Mouse (Mus musculus) MEL (cell line): ENCODE data around the gene Tcaf1. TPM values are rescaled to one million over a fixed set of nuclear protein-coding genes. Genes with fewer than 3 reads are reported as not detected.

ENCODE experiments used
- DNase-seq: peaks from one replicate; pipeline ENCODE4 v3.0.0; 2011; ENCODE audit warnings: low read depth, low spot score
- H3K27ac ChIP-seq: 2 replicates; pipeline ENCODE4 v1.5.1; 2012; ENCODE audit warnings: low read depth, mild to moderate bottlenecking, control low read depth, low read length, moderate library complexity; ENCODE audit not compliant: control insufficient read depth
- H3K27me3 ChIP-seq, 2 experiments: fragments of 150-350 bp in 1 of 2; sonication (generic) in 1 of 2; 2 replicates each; pipeline ENCODE4 v1.6.1; 2012; ENCODE audit warnings: low read length in 2 of 2, mild to moderate bottlenecking in 2 of 2, improper control_type of control experiment in 1 of 2, moderate library complexity in 1 of 2; ENCODE audit not compliant: insufficient read depth in 2 of 2, control insufficient read depth in 1 of 2
- H3K36me3 ChIP-seq, 2 experiments: 2 replicates each; pipeline ENCODE4 v1.6.1; 2012 to 2014; ENCODE audit warnings: low read length in 2 of 2, improper control_type of control experiment in 1 of 2, inconsistent platforms in 1 of 2, mild to moderate bottlenecking in 1 of 2; ENCODE audit not compliant: insufficient read depth in 2 of 2, control insufficient read depth in 1 of 2
- H3K4me1 ChIP-seq, 2 experiments: fragments of 150-350 bp in 1 of 2; sonication (generic) in 1 of 2; 2 replicates each; pipeline ENCODE4 v1.6.1; 2012; ENCODE audit warnings: low read length in 2 of 2, improper control_type of control experiment in 1 of 2, mild to moderate bottlenecking in 1 of 2; ENCODE audit not compliant: insufficient read depth in 2 of 2, control insufficient read depth in 1 of 2
- H3K4me3 ChIP-seq, 2 experiments: fragments of 150-350 bp in 1 of 2; sonication (generic) in 1 of 2; 2 replicates each; pipeline ENCODE4 v1.5.1; 2012; ENCODE audit warnings: low read depth in 2 of 2, low read length in 2 of 2, mild to moderate bottlenecking in 2 of 2, moderate library complexity in 2 of 2, control low read depth in 1 of 2, improper control_type of control experiment in 1 of 2; ENCODE audit not compliant: control insufficient read depth in 1 of 2, insufficient read depth in 1 of 2
- H3K79me2 ChIP-seq: 2 replicates; pipeline ENCODE4 v1.6.1; 2012; ENCODE audit warnings: mild to moderate bottlenecking, low read length, moderate library complexity; ENCODE audit not compliant: control insufficient read depth, poor library complexity, insufficient read depth
- H3K9ac ChIP-seq: 2 replicates; pipeline ENCODE4 v1.6.1; 2012; ENCODE audit warnings: low read depth, mild to moderate bottlenecking, control low read depth, low read length, moderate library complexity; ENCODE audit not compliant: control insufficient read depth, poor library complexity, severe bottlenecking
- H3K9me3 ChIP-seq: fragments of 150-350 bp; sonication (generic); replicated peaks from 2 replicates; pipeline ENCODE4 v1.6.1; 2012; ENCODE audit warnings: mild to moderate bottlenecking, low read length, improper control_type of control experiment, moderate library complexity; ENCODE audit not compliant: insufficient read depth
- CHD1 ChIP-seq: IDR thresholded peaks from 2 replicates; pipeline ENCODE4 v1.6.1; 2012; ENCODE audit warnings: low read depth, mild to moderate bottlenecking, inconsistent platforms, low read length, improper control_type of control experiment
- CHD2 ChIP-seq: IDR thresholded peaks from 2 replicates; pipeline ENCODE4 v1.6.1; 2011; ENCODE audit warnings: low read length, improper control_type of control experiment
- CTCF ChIP-seq, 3 experiments: IDR thresholded peaks in 2 of 3; conservative IDR thresholded peaks in 1 of 3; 2 replicates each; pipeline ENCODE4 v1.5.1; 2011 to 2012; ENCODE audit warnings: low read length in 3 of 3, low read depth in 2 of 3, mild to moderate bottlenecking in 2 of 3, improper control_type of control experiment in 1 of 3, inconsistent platforms in 1 of 3, mixed read lengths in 1 of 3, moderate library complexity in 1 of 3; ENCODE audit not compliant: control insufficient read depth in 1 of 3, insufficient read depth in 1 of 3, poor library complexity in 1 of 3, severe bottlenecking in 1 of 3
- E2F4 ChIP-seq: IDR thresholded peaks from 2 replicates; pipeline ENCODE4 v1.6.1; 2011; ENCODE audit warnings: low read depth, low read length, improper control_type of control experiment, borderline replicate concordance
- ELF1 ChIP-seq: IDR thresholded peaks from 2 replicates; pipeline ENCODE4 v1.6.1; 2014; ENCODE audit warnings: low read depth, mild to moderate bottlenecking, inconsistent platforms, low read length, improper control_type of control experiment, moderate library complexity
- EP300 ChIP-seq, 2 experiments: IDR thresholded peaks; 2 replicates each; pipeline ENCODE4 v1.6.1; 2011; ENCODE audit warnings: improper control_type of control experiment in 2 of 2, low read length in 2 of 2, low read depth in 1 of 2, mild to moderate bottlenecking in 1 of 2
- ETS1 ChIP-seq: IDR thresholded peaks from 2 replicates; pipeline ENCODE4 v1.6.1; 2012; ENCODE audit warnings: low read depth, mild to moderate bottlenecking, inconsistent platforms, low read length, improper control_type of control experiment, moderate library complexity
- GATA1 ChIP-seq: IDR thresholded peaks from 2 replicates; pipeline ENCODE4 v1.6.1; 2011; ENCODE audit warnings: low read depth, low read length, improper control_type of control experiment
- HCFC1 ChIP-seq: IDR thresholded peaks from 2 replicates; pipeline ENCODE4 v1.6.1; 2012; ENCODE audit warnings: low read depth, mild to moderate bottlenecking, inconsistent platforms, low read length, improper control_type of control experiment, moderate library complexity
- JUND ChIP-seq: IDR thresholded peaks from 2 replicates; pipeline ENCODE4 v1.6.1; 2011; ENCODE audit warnings: low read depth, mild to moderate bottlenecking, improper control_type of control experiment, low read length
- MAFK ChIP-seq: IDR thresholded peaks from 2 replicates; pipeline ENCODE4 v1.6.1; 2011; ENCODE audit warnings: low read depth, mild to moderate bottlenecking, low read length, improper control_type of control experiment, borderline replicate concordance
- MAZ ChIP-seq: IDR thresholded peaks from 2 replicates; pipeline ENCODE4 v1.6.1; 2012; ENCODE audit warnings: low read depth, mild to moderate bottlenecking, inconsistent platforms, low read length, improper control_type of control experiment
- MYB ChIP-seq: IDR thresholded peaks from 2 replicates; pipeline ENCODE4 v1.6.1; 2011; ENCODE audit warnings: mild to moderate bottlenecking, low read depth, low read length, improper control_type of control experiment
- NELFE ChIP-seq: IDR thresholded peaks from 2 replicates; pipeline ENCODE4 v1.6.1; 2011; ENCODE audit warnings: low read depth, low read length, improper control_type of control experiment
- NRF1 ChIP-seq: IDR thresholded peaks from 2 replicates; pipeline ENCODE4 v1.6.1; 2014; ENCODE audit warnings: low read depth, mild to moderate bottlenecking, inconsistent platforms, low read length, improper control_type of control experiment, moderate library complexity; ENCODE audit not compliant: poor library complexity, insufficient read depth, severe bottlenecking
- SMC3 ChIP-seq: IDR thresholded peaks from 2 replicates; pipeline ENCODE4 v1.6.1; 2011; ENCODE audit warnings: low read depth, low read length, improper control_type of control experiment
- TCF12 ChIP-seq: IDR thresholded peaks from 2 replicates; pipeline ENCODE4 v1.6.1; 2014; ENCODE audit warnings: low read depth, mild to moderate bottlenecking, inconsistent platforms, low read length, improper control_type of control experiment, moderate library complexity
- USF1 ChIP-seq: IDR thresholded peaks from 2 replicates; pipeline ENCODE4 v1.6.1; 2014; ENCODE audit warnings: low read depth, mild to moderate bottlenecking, inconsistent platforms, low read length, improper control_type of control experiment, moderate library complexity
- USF2 ChIP-seq, 2 experiments: IDR thresholded peaks; 2 replicates each; pipeline ENCODE4 v1.6.1; 2011 to 2012; ENCODE audit warnings: improper control_type of control experiment in 2 of 2, low read length in 2 of 2, borderline replicate concordance in 1 of 2, inconsistent platforms in 1 of 2, low read depth in 1 of 2, mild to moderate bottlenecking in 1 of 2; ENCODE audit not compliant: insufficient read depth in 1 of 2
- ZC3H11A ChIP-seq: IDR thresholded peaks from 2 replicates; pipeline ENCODE4 v1.6.1; 2012; ENCODE audit warnings: low read depth, mild to moderate bottlenecking, inconsistent platforms, low read length, improper control_type of control experiment
- ZNF384 ChIP-seq: IDR thresholded peaks from 2 replicates; pipeline ENCODE4 v1.6.1; 2012; ENCODE audit warnings: low read depth, mild to moderate bottlenecking, inconsistent platforms, low read length, improper control_type of control experiment
- polyA plus RNA-seq, 2 experiments: library from polyadenylated mRNA; stranded (reverse) in 1 of 2; unstranded in 1 of 2; fragments of >175 nt in 1 of 2; fragments of >200 nt in 1 of 2; gene quantifications; 2 replicates each; pipeline versions ENCODE4 v1.2.1 to v1.2.4; 2012; ENCODE audit warnings: low replicate concordance in 2 of 2, low read depth in 1 of 2; ENCODE audit not compliant: insufficient read length in 2 of 2, insufficient read depth in 1 of 2, missing spikeins in 1 of 2
- total RNA-seq: library from RNA; depleted of rRNA; stranded (reverse); fragments of 300-350 nt; gene quantifications from 2 replicates; pipeline ENCODE4 v1.2.3, GENCODE M21; 2012

Tcaf1 gene
- total and polyA plus RNA-seq, 3 experiments = not detected

- TF ChIP-seq E2F4 (no peak), GATA1 (no peak), USF2 (IDR thresholded peaks at IDR 0.05; ENCODE audit: borderline replicate concordance in 1 of 2, insufficient read depth in 1 of 2, low read depth in 1 of 2, low read length in 2 of 2) (no peak), TCF12 (no peak), ZC3H11A (no peak), ETS1 (no peak), EP300 (IDR thresholded peaks at IDR 0.05; ENCODE audit: low read depth in 1 of 2, low read length in 2 of 2) (no peak), JUND (no peak), ELF1 (no peak), SMC3 (no peak), MAFK (no peak), HCFC1 (no peak), CTCF (IDR thresholded peaks at IDR 0.05 in 2 of 3, conservative IDR thresholded peaks at IDR 0.05 in 1 of 3; ENCODE audit: control insufficient read depth in 1 of 3, insufficient read depth in 1 of 3, low read depth in 2 of 3, low read length in 3 of 3, poor library complexity in 1 of 3, severe bottlenecking in 1 of 3) (no peak), CHD2 (no peak), MYB (no peak), ZNF384 (no peak), NRF1 (no peak), NELFE (no peak), USF1 (no peak), MAZ (no peak)
- no peak overlapping the region for H3K4me3 ChIP-seq
- no peaks in the 10 kb centered on the region for H3K79me2 ChIP-seq
- no peaks in the 10 kb centered on the region for H3K9me3 ChIP-seq
- H3K36me3 ChIP-seq = no peaks in the 10 kb centered on the region
- H3K27ac ChIP-seq = no peak overlapping the region
- no peak for DNase-seq
- H3K9ac ChIP-seq = no peak overlapping the region
- H3K27me3 ChIP-seq = no peaks in the 10 kb centered on the region; a peak in 1 of 4 replicates
- H3K4me1 ChIP-seq = no peaks in the 10 kb centered on the region
Observed at GRCm38 (mm10) chr6:42692154-42692516, 17.8 kb downstream of the Tcaf1 start.

GRCm38 (mm10) chr6:42689761-42690160, 20.1 kb downstream of the Tcaf1 start:
- H3K9ac ChIP-seq = no peak overlapping the region
- no peaks in the 10 kb centered on the region for H3K79me2 ChIP-seq
- no peak for TF ChIP-seq CHD1
- no peak for TF ChIP-seq USF2 (IDR thresholded peaks at IDR 0.05; ENCODE audit: borderline replicate concordance in 1 of 2, insufficient read depth in 1 of 2, low read depth in 1 of 2, low read length in 2 of 2)
- TF ChIP-seq, all 39 proteins: peak for 0
- Histone ChIP-seq H3K36me3 (no peaks in the 10 kb centered on the region), H3K27ac (no peak overlapping the region), H3K9me3 (no peaks in the 10 kb centered on the region), H3K4me3 (no peak overlapping the region), H3K4me1 (no peaks in the 10 kb centered on the region), H3K27me3 (no peaks in the 10 kb centered on the region; a peak in 1 of 4 replicates)
- no peak for DNase-seq
